Mouse (Mus musculus) small intestine, adult 2 months (tissue): Measurements from ENCODE around the gene Olfr769. TPM values are rescaled to one million over a fixed set of nuclear protein-coding genes. Genes with fewer than 3 reads are reported as not detected.
"Not testable (repeated sequence)": the region's sequence is repeated elsewhere in the genome, so short reads cannot be mapped to it uniquely, and the experiment has no call there.

Experiments
- H3K27ac ChIP-seq: fragments of 200-500 bp; 2 replicates; pipeline ENCODE4 v1.5.1; 2012; ENCODE audit warnings: low read depth, low read length, control low read depth, inconsistent platforms; ENCODE audit not compliant: insufficient read depth
- H3K27me3 ChIP-seq: fragments of 200-500 bp; 2 replicates; pipeline ENCODE4 v1.6.1; 2012; ENCODE audit warnings: mild to moderate bottlenecking, moderate library complexity, low read length, inconsistent platforms; ENCODE audit not compliant: control insufficient read depth, insufficient read depth
- H3K36me3 ChIP-seq: fragments of 200-500 bp; 2 replicates; pipeline ENCODE4 v1.6.1; 2012; ENCODE audit warnings: mild to moderate bottlenecking, low read length, control low read depth, inconsistent platforms; ENCODE audit not compliant: control insufficient read depth, insufficient read depth
- H3K4me1 ChIP-seq: fragments of 200-500 bp; 2 replicates; pipeline ENCODE4 v1.6.1; 2012; ENCODE audit warnings: low read length, inconsistent platforms, mixed read lengths; ENCODE audit not compliant: control insufficient read depth, insufficient read depth, insufficient read length
- H3K4me3 ChIP-seq: fragments of 200-500 bp; 2 replicates; pipeline ENCODE4 v1.5.1; 2012; ENCODE audit warnings: low read depth, mild to moderate bottlenecking, control low read depth, inconsistent platforms, low read length, moderate library complexity
- CTCF ChIP-seq: fragments of 200-500 bp; IDR thresholded peaks from 2 replicates; pipeline ENCODE4 v1.5.1; 2012; ENCODE audit warnings: low read depth, mild to moderate bottlenecking, control low read depth, inconsistent platforms, low read length, moderate library complexity, mixed read lengths; ENCODE audit not compliant: insufficient replicate concordance, insufficient read length; ENCODE audit errors: extremely low read depth
- POLR2A ChIP-seq: fragments of 200-500 bp; IDR thresholded peaks from 2 replicates; pipeline ENCODE4 v1.6.1; 2012; ENCODE audit warnings: low read depth, mild to moderate bottlenecking, control low read depth, inconsistent platforms, low read length, moderate library complexity
- WGBS: fragments of 180-500 bp; shearing (Covaris S2); methylation state at CpG from one replicate; pipeline ENCODE4 v1.1.7; 2018; 5-methylcytosine and 5-hydroxymethylcytosine counted together
- polyA plus RNA-seq: library from polyadenylated mRNA; depleted of rRNA; stranded (reverse); fragments of >200 nt; gene quantifications from 2 replicates; pipeline ENCODE4 v1.2.3, GENCODE M21; 2012; rRNA removed

The Olfr769 gene
- polyA plus RNA-seq = not detected in 2 replicates

- Histone ChIP-seq H3K27me3 (no peaks in the 10 kb centered on the region), H3K4me3 (no peak within 1 kb of the TSS), H3K27ac (no peak within 1 kb of the TSS), H3K4me1 (no peaks in the 10 kb centered on the region), H3K36me3 (no peaks in the 10 kb centered on the region)
- no peak for TF ChIP-seq CTCF
- TF ChIP-seq POLR2A = no peak
- 79% methylated on average over 2 of the region's 2 CpGs for WGBS
These were observed at the start of gene Olfr769 for GRCm38 (mm10) chr10:129117761-129118160. Olfr769 (minus strand) TSS chr10:129117861.

- Histone ChIP-seq H3K4me1 (no peaks in the 10 kb centered on the region), H3K36me3 (no peaks in the 10 kb centered on the region), H3K27me3 (no peaks in the 10 kb centered on the region), H3K27ac (no peak within 1 kb of the TSS), H3K4me3 (no peak within 1 kb of the TSS)
- TF ChIP-seq POLR2A (no peak), CTCF (no peak)
- WGBS = 82% methylated on average over 1 of the region's 1 CpGs
These were observed 47.0 kb upstream of the Olfr769 start, which contains the start of gene Olfr771 for GRCm38 (mm10) chr10:129164651-129165050. Olfr771 (minus strand) TSS chr10:129164751.

- Histone ChIP-seq H3K27me3 (no peaks in the 10 kb centered on the region; the same call in 1 of the 2 replicates), H3K36me3 (no peaks in the 10 kb centered on the region), H3K4me3 (no peak within 1 kb of the TSS), H3K27ac (no peak within 1 kb of the TSS), H3K4me1 (no peaks in the 10 kb centered on the region)
- WGBS = 83% methylated on average over 2 of the region's 2 CpGs
- TF ChIP-seq CTCF (no peak), POLR2A (no peak)
These were observed 21.2 kb upstream of the Olfr769 start, which contains the start of gene Olfr770 for GRCm38 (mm10) chr10:129138898-129139297. Olfr770 (minus strand) TSS chr10:129138998.

- no peaks in the 10 kb centered on the region for H3K4me1 ChIP-seq
- no peak overlapping the region for H3K27ac ChIP-seq
- no peak overlapping the region for H3K4me3 ChIP-seq
- WGBS = 95% methylated on average over 3 of the region's 3 CpGs
- no peaks in the 10 kb centered on the region for H3K36me3 ChIP-seq
- TF ChIP-seq CTCF = no peak
- no peak for TF ChIP-seq POLR2A
- no peaks in the 10 kb centered on the region for H3K27me3 ChIP-seq
These were observed 2.5 kb downstream of the Olfr769 start for GRCm38 (mm10) chr10:129115146-129115545.

- Histone ChIP-seq H3K27me3 (no peaks in the 10 kb centered on the region), H3K4me3 (no peak overlapping the region), H3K4me1 (no peaks in the 10 kb centered on the region), H3K36me3 (no peaks in the 10 kb centered on the region), H3K27ac (no peak overlapping the region)
- TF ChIP-seq CTCF (no peak), POLR2A (no peak)
- WGBS = 41% methylated on average over 3 of the region's 3 CpGs
These were observed 16.4 kb downstream of the Olfr769 start for GRCm38 (mm10) chr10:129101231-129101630.

GRCm38 (mm10) chr10:129099275-129099674 lies 18.4 kb downstream of the Olfr769 start, which contains the start of gene Olfr768:
Olfr768 (minus strand) TSS chr10:129099375.
- TF ChIP-seq CTCF = no peak
- no peak for TF ChIP-seq POLR2A
- Histone ChIP-seq H3K4me3 (no peak within 1 kb of the TSS), H3K4me1 (no peaks in the 10 kb centered on the region), H3K27me3 (no peaks in the 10 kb centered on the region), H3K36me3 (no peaks in the 10 kb centered on the region), H3K27ac (no peak within 1 kb of the TSS)
- WGBS = 71% methylated on average over 1 of the region's 1 CpGs

- H3K27me3 ChIP-seq, H3K4me1 ChIP-seq, H3K27ac ChIP-seq, H3K4me3 ChIP-seq, H3K36me3 ChIP-seq: not testable (repeated sequence)
These were observed 34.9 kb downstream of the Olfr769 start, which contains the start of gene Olfr767 for GRCm38 (mm10) chr10:129082810-129083209. Olfr767 (minus strand) TSS chr10:129082910.
